Mouse (Mus musculus) intestine, embryonic 15.5 days (tissue): ENCODE measurements around the gene Rai1. TPM values are rescaled to one million over a fixed set of nuclear protein-coding genes. Genes with fewer than 3 reads are reported as not detected.

Experiments used
- ATAC-seq: fragments of 200-750 bp; cut with Nextera tagmentation; 2 replicates; pipeline ENCODE4 v1.8.0; 2017; ENCODE audit warnings: moderate TSS enrichment, moderate library complexity
- H3K27ac ChIP-seq: fragments of 300-500 bp; sonication (generic); 2 replicates; pipeline ENCODE4 v1.5.1; 2015; ENCODE audit warnings: mild to moderate bottlenecking, inconsistent platforms
- H3K27me3 ChIP-seq: fragments of 300-500 bp; sonication (generic); replicated peaks from 2 replicates; pipeline ENCODE4 v1.6.1; 2015; ENCODE audit warnings: inconsistent platforms
- H3K36me3 ChIP-seq: fragments of 300-500 bp; sonication (generic); 2 replicates; pipeline ENCODE4 v1.6.1; 2015; ENCODE audit warnings: inconsistent platforms
- H3K4me1 ChIP-seq: fragments of 300-500 bp; sonication (generic); replicated peaks from 2 replicates; pipeline ENCODE4 v1.6.1; 2015; ENCODE audit warnings: inconsistent platforms
- H3K4me2 ChIP-seq: fragments of 300-500 bp; sonication (generic); replicated peaks from 2 replicates; pipeline ENCODE4 v1.6.1; 2015; ENCODE audit warnings: mild to moderate bottlenecking, inconsistent platforms
- H3K4me3 ChIP-seq: fragments of 300-500 bp; sonication (generic); replicated peaks from 2 replicates; pipeline ENCODE4 v1.5.1; 2015; ENCODE audit warnings: inconsistent platforms
- H3K9ac ChIP-seq: fragments of 300-500 bp; sonication (generic); 2 replicates; pipeline ENCODE4 v1.6.1; 2015; ENCODE audit warnings: inconsistent platforms
- H3K9me3 ChIP-seq: fragments of 300-500 bp; sonication (generic); 2 replicates; pipeline ENCODE4 v1.6.1; 2016; ENCODE audit warnings: inconsistent platforms
- WGBS: fragments of 180-500 bp; shearing (Covaris S2); methylation state at CpG from one replicate; pipeline ENCODE4 v1.1.7; 2015; 5-methylcytosine and 5-hydroxymethylcytosine counted together
- polyA plus RNA-seq: library from polyadenylated mRNA; unstranded; fragments of >200 nt; fragmentation: Nextera tagmentation; extraction: Ambion mirVana; gene quantifications from 2 replicates; pipeline ENCODE4 v1.2.1, GENCODE M21; 2015

Gene Rai1
- polyA plus RNA-seq, 1 experiment from 2014 or later: 18.2 TPM

DNA sequence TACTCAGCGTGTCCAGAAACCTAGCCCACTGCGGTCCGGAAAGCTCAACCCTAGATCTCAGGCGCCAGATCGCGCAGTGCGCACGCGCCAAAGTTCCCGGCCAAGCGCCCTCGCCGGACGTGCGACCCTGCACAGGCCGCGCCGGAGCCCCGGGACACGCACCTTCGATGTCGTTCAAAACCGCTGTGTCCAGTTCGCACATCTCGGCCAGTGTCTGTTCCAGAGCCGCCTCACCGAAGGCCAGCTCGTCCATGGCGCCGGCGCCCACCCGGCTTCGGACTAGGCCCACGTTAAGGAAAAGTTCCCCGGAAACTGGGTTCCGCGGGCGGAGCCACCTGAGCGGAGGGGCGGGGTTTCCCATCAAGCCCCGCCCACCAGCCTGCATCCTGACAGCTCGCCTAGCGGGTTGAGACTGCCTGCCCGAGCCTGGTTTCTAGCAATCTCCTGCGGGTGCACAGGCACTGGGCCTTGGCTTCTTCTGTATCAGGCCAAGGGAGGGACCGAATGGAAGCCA is 115.5 kb downstream of the Rai1 start:
- ATAC-seq: peak; percentile 79
- under 1% methylated on average over 46 of the region's 46 CpGs for WGBS
- Histone ChIP-seq H3K4me3 (peak overlapping the region; percentile 75), H3K27me3 (no peaks in the 10 kb centered on the region), H3K36me3 (peaks cover 4% of the 10 kb centered on the region; the same call in 1 of the 2 replicates), H3K9me3 (no peaks in the 10 kb centered on the region), H3K4me1 (peaks cover 62% of the 10 kb centered on the region), H3K9ac (peak overlapping the region; percentile 87), H3K4me2 (peak overlapping the region; percentile 74), H3K27ac (peak overlapping the region; percentile 94)

DNA sequence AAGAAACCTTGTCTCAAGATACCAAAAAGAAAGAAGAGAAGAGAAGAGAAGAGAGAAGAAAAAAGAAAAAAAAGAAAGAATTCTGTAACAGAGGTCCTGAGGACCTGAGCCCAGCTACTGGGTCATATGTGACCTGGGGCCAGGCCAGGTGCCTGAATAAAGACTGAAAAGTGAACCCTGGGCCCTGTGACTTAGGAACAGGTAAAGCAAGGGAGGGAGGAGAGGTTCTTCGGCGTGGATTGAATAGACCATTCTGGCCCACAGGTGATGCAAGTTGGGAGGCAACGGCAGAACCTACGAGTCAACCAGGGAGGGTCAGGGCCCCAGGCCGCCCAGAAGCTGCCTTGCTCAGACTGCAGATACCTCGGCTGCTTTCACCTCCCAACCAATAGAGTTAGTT is 116.6 kb downstream of the Rai1 start:
- peak overlapping the region; percentile 85 for H3K4me2 ChIP-seq
- H3K27ac ChIP-seq: peak overlapping the region; percentile 89
- H3K4me3 ChIP-seq: no peak overlapping the region; the same call in 1 of the 2 replicates
- 81% methylated on average over 6 of the region's 6 CpGs for WGBS
- no peaks in the 10 kb centered on the region for H3K27me3 ChIP-seq
- H3K36me3 ChIP-seq: peaks cover 4% of the 10 kb centered on the region; the same call in 1 of the 2 replicates
- H3K4me1 ChIP-seq: peaks cover 53% of the 10 kb centered on the region
- no peak overlapping the region for H3K9ac ChIP-seq
- H3K9me3 ChIP-seq: no peaks in the 10 kb centered on the region
- ATAC-seq: no peak

GRCm38 (mm10) chr11:60222085-60222468 is 117.3 kb downstream of the Rai1 start:
- H3K4me1 ChIP-seq: peaks cover 46% of the 10 kb centered on the region
- H3K27me3 ChIP-seq: no peaks in the 10 kb centered on the region
- no peak for ATAC-seq
- peaks cover 4% of the 10 kb centered on the region; the same call in 1 of the 2 replicates for H3K36me3 ChIP-seq
- H3K27ac ChIP-seq: peak overlapping the region; percentile 89
- 45% methylated on average over 3 of the region's 3 CpGs for WGBS
- H3K4me3 ChIP-seq: peak overlapping the region; percentile 43
- peak overlapping the region; percentile 85 for H3K4me2 ChIP-seq
- no peaks in the 10 kb centered on the region for H3K9me3 ChIP-seq
- H3K9ac ChIP-seq: peak overlapping the region; percentile 45

DNA sequence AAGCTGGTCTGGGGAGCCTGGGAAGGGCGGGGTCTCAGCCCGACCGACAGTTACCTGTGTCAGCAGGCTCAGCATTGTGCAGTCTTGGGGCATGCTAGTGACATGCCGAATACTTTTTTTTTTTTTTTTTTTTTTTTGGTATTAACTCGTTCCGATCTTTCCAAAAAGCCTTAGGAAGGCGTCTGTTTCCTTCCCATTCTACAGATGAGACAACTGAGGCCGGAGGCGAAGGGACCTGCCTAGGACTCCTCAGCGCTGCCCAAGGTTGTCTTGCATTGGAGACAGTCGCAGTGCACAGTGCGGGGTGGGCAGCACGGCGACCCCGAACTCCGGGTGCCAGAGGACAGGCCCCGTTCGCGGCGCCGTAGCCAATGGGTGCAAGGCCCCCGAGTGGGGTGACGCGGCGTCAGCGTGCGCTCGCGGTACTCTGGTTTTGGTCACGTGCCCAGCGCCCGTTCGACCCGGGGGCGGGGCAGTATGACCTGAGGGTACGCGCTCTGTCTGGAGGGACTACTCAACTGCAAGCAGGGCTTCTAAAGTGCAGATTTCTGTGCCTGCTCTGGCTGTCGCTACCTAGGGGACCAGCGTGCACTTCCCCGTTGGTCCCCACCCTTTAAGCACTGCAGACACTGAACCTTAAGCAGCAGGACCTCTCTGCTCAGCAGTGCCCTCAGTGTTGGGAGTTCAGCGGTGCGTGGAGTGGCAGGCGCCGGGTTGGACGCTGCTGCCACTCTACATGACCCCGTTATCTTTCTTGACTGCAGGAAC is 117.8 kb downstream of the Rai1 start, which contains the start of gene Srebf1:
Srebf1 (minus strand) TSS at position 113 of the 768 bp plus-strand sequence.
- WGBS: 4% methylated on average over 46 of the region's 46 CpGs
- peak; percentile 85 for ATAC-seq
- H3K9ac ChIP-seq: peak within 1 kb of the TSS; percentile 45

GRCm38 (mm10) chr11:60224676-60225075 is 119.9 kb downstream of the Rai1 start:
- H3K9me3 ChIP-seq: no peaks in the 10 kb centered on the region
- H3K4me2 ChIP-seq: no peak overlapping the region
- H3K4me3 ChIP-seq: no peak overlapping the region
- H3K4me1 ChIP-seq: peaks cover 29% of the 10 kb centered on the region
- H3K9ac ChIP-seq: no peak overlapping the region
- no peak overlapping the region for H3K27ac ChIP-seq
- no peaks in the 10 kb centered on the region for H3K27me3 ChIP-seq
- no peak for ATAC-seq
- 0 out of 2 replicates have a peak, but pooled peaks cover 3% of the 10 kb centered on the region for H3K36me3 ChIP-seq
- WGBS: 57% methylated on average over 4 of the region's 4 CpGs

More for the DNA sequence above, 117.8 kb downstream of the Rai1 start, which contains the start of gene Srebf1:
- H3K4me2 ChIP-seq: peak within 1 kb of the TSS; percentile 85
- peaks cover 40% of the 10 kb centered on the region for H3K4me1 ChIP-seq
- H3K27ac ChIP-seq: peak within 1 kb of the TSS; percentile 89
- H3K4me3 ChIP-seq: peak within 1 kb of the TSS; percentile 43
- peaks cover 2% of the 10 kb centered on the region; the same call in 1 of the 2 replicates for H3K36me3 ChIP-seq
- no peaks in the 10 kb centered on the region for H3K9me3 ChIP-seq
- H3K27me3 ChIP-seq: no peaks in the 10 kb centered on the region

DNA sequence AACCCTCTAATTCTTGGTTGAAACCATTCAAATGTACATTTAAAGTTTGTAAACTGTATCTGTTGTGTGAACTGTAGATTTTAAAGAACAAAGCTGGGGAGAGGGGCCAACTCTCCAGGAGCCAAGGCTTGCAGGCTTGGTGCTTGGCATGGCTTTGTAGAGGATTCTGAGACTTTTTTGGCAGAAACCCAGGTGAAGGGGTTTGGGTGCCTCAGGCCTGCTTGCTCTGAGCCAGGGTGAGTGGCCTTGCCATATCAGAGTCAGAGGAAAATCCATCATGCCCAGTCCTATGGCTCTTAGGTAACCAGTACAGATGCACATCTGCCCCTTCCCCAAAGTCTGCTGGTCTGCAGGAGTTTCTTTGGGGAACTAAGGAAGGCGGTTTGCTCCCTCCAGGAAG is 121.1 kb downstream of the Rai1 start:
- no peak overlapping the region for H3K4me3 ChIP-seq
- 79% methylated on average over 1 of the region's 1 CpGs for WGBS
- ATAC-seq: no peak
- 0 out of 2 replicates have a peak, but pooled peaks cover 3% of the 10 kb centered on the region for H3K36me3 ChIP-seq
- H3K9me3 ChIP-seq: no peaks in the 10 kb centered on the region
- H3K4me2 ChIP-seq: no peak overlapping the region
- H3K4me1 ChIP-seq: peaks cover 32% of the 10 kb centered on the region
- H3K27ac ChIP-seq: no peak overlapping the region
- H3K27me3 ChIP-seq: no peaks in the 10 kb centered on the region
- H3K9ac ChIP-seq: no peak overlapping the region

DNA sequence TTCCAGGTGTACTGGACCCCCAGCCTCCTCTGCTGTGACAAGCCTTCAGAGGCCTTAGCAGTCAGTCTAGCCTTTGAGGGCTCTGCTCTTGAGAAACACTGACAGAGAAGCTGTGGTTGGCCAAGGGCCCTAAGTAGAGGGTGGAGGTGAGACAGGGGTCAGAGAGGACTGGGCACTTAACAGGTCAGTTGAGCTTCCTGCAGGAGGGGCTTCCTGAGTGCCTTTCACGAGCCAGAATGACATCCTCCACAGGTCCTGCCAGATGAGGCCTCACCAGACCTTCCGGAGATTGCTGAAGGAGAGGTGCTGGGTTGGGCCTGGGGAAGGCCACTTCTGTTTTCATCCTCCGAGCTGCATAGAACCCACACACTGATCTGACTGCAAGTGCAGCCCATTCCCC is 123.7 kb downstream of the Rai1 start:
- WGBS: 51% methylated on average over 3 of the region's 3 CpGs
- H3K9ac ChIP-seq: no peak overlapping the region
- ATAC-seq: no peak
- H3K36me3 ChIP-seq: 0 out of 2 replicates have a peak, but pooled peaks cover 3% of the 10 kb centered on the region
- no peaks in the 10 kb centered on the region for H3K27me3 ChIP-seq
- H3K4me3 ChIP-seq: no peak overlapping the region
- H3K27ac ChIP-seq: no peak overlapping the region
- H3K4me1 ChIP-seq: peaks cover 15% of the 10 kb centered on the region; the same call in 1 of the 2 replicates
- no peaks in the 10 kb centered on the region for H3K9me3 ChIP-seq
- H3K4me2 ChIP-seq: no peak overlapping the region

DNA sequence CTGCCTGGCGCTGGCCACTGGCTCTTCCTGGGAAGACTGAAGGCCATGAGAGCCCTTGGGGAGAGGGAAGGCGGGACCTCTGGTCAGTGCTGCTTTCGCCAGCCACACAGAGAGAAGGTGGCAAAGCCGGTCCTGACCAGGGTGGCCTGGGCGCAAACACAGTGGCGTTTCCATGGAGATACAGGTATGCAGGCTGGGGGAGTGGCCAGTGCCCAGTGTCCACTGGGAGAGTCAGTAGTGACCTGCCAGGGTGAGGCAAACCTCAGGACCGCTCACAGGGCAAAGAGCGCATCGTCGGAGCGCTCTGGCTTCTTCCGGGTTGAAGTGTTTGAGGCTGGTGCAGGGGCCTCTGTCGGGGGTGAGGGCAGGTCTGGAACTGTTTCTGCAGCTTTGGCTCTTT is 125.0 kb downstream of the Rai1 start:
- no peak overlapping the region for H3K9ac ChIP-seq
- peak overlapping the region; percentile 68 for H3K27ac ChIP-seq
- H3K4me1 ChIP-seq: peaks cover 13% of the 10 kb centered on the region; the same call in 1 of the 2 replicates
- WGBS: 45% methylated on average over 13 of the region's 13 CpGs
- H3K27me3 ChIP-seq: no peaks in the 10 kb centered on the region
- peak; percentile 86 for ATAC-seq
- no peak overlapping the region for H3K4me3 ChIP-seq
- H3K4me2 ChIP-seq: peak overlapping the region; percentile 12; the same call in 1 of the 2 replicates
- H3K36me3 ChIP-seq: 0 out of 2 replicates have a peak, but pooled peaks cover 3% of the 10 kb centered on the region
- no peaks in the 10 kb centered on the region for H3K9me3 ChIP-seq

GRCm38 (mm10) chr11:60230512-60230911 is 125.7 kb downstream of the Rai1 start:
- Histone ChIP-seq H3K27me3 (no peaks in the 10 kb centered on the region), H3K4me2 (peak overlapping the region; percentile 12; the same call in 1 of the 2 replicates)
- peak; percentile 48 for ATAC-seq

GRCm38 (mm10) chr11:60231326-60231725 is 126.5 kb downstream of the Rai1 start:
- no peak for ATAC-seq
- H3K27me3 ChIP-seq: no peaks in the 10 kb centered on the region
- no peaks in the 10 kb centered on the region for H3K9me3 ChIP-seq
- 0 out of 2 replicates have a peak, but pooled peaks cover 3% of the 10 kb centered on the region for H3K36me3 ChIP-seq
- no peak overlapping the region for H3K27ac ChIP-seq
- H3K4me2 ChIP-seq: no peak overlapping the region
- peaks cover 12% of the 10 kb centered on the region; the same call in 1 of the 2 replicates for H3K4me1 ChIP-seq
- 75% methylated on average over 3 of the region's 3 CpGs for WGBS
- H3K4me3 ChIP-seq: no peak overlapping the region
- H3K9ac ChIP-seq: no peak overlapping the region

More at GRCm38 (mm10) chr11:60230512-60230911, 125.7 kb downstream of the Rai1 start:
- Histone ChIP-seq H3K4me1 (peaks cover 12% of the 10 kb centered on the region; the same call in 1 of the 2 replicates), H3K27ac (peak overlapping the region; percentile 68), H3K9ac (no peak overlapping the region), H3K36me3 (0 out of 2 replicates have a peak, but pooled peaks cover 3% of the 10 kb centered on the region), H3K9me3 (no peaks in the 10 kb centered on the region), H3K4me3 (no peak overlapping the region)
- 86% methylated on average over 7 of the region's 7 CpGs for WGBS

- Histone ChIP-seq H3K27ac (no peak overlapping the region), H3K27me3 (no peaks in the 10 kb centered on the region), H3K36me3 (0 out of 2 replicates have a peak, but pooled peaks cover 3% of the 10 kb centered on the region), H3K4me2 (no peak overlapping the region), H3K9ac (no peak overlapping the region), H3K4me3 (no peak overlapping the region), H3K9me3 (no peaks in the 10 kb centered on the region), H3K4me1 (peaks cover 12% of the 10 kb centered on the region; the same call in 1 of the 2 replicates)
- ATAC-seq: no peak
- 56% methylated on average over 4 of the region's 4 CpGs for WGBS
Observed at GRCm38 (mm10) chr11:60231951-60232350, 127.1 kb downstream of the Rai1 start.

- Histone ChIP-seq H3K4me1 (peaks cover 12% of the 10 kb centered on the region; the same call in 1 of the 2 replicates), H3K4me3 (no peak overlapping the region), H3K9ac (no peak overlapping the region), H3K36me3 (0 out of 2 replicates have a peak, but pooled peaks cover 3% of the 10 kb centered on the region), H3K4me2 (no peak overlapping the region), H3K27me3 (no peaks in the 10 kb centered on the region), H3K9me3 (no peaks in the 10 kb centered on the region), H3K27ac (no peak overlapping the region)
- ATAC-seq: no peak
- 79% methylated on average over 14 of the region's 14 CpGs for WGBS
Observed at GRCm38 (mm10) chr11:60232441-60233058, 127.7 kb downstream of the Rai1 start.
